Mouse (Mus musculus) MEL (cell line): ENCODE results near the gene Psmb10. TPM values are rescaled to one million over a fixed set of nuclear protein-coding genes. Genes with fewer than 3 reads are reported as not detected.

ENCODE experiments used
- DNase-seq: peaks from one replicate; pipeline ENCODE4 v3.0.0; 2011; ENCODE audit warnings: low read depth, low spot score
- H3K27ac ChIP-seq: 2 replicates; pipeline ENCODE4 v1.5.1; 2012; ENCODE audit warnings: low read depth, mild to moderate bottlenecking, control low read depth, low read length, moderate library complexity; ENCODE audit not compliant: control insufficient read depth
- H3K27me3 ChIP-seq, 2 experiments: fragments of 150-350 bp in 1 of 2; sonication (generic) in 1 of 2; 2 replicates each; pipeline ENCODE4 v1.6.1; 2012; ENCODE audit warnings: low read length in 2 of 2, mild to moderate bottlenecking in 2 of 2, improper control_type of control experiment in 1 of 2, moderate library complexity in 1 of 2; ENCODE audit not compliant: insufficient read depth in 2 of 2, control insufficient read depth in 1 of 2
- H3K36me3 ChIP-seq, 2 experiments: 2 replicates each; pipeline ENCODE4 v1.6.1; 2012 to 2014; ENCODE audit warnings: low read length in 2 of 2, improper control_type of control experiment in 1 of 2, inconsistent platforms in 1 of 2, mild to moderate bottlenecking in 1 of 2; ENCODE audit not compliant: insufficient read depth in 2 of 2, control insufficient read depth in 1 of 2
- H3K4me1 ChIP-seq, 2 experiments: fragments of 150-350 bp in 1 of 2; sonication (generic) in 1 of 2; 2 replicates each; pipeline ENCODE4 v1.6.1; 2012; ENCODE audit warnings: low read length in 2 of 2, improper control_type of control experiment in 1 of 2, mild to moderate bottlenecking in 1 of 2; ENCODE audit not compliant: insufficient read depth in 2 of 2, control insufficient read depth in 1 of 2
- H3K4me3 ChIP-seq, 2 experiments: fragments of 150-350 bp in 1 of 2; sonication (generic) in 1 of 2; 2 replicates each; pipeline ENCODE4 v1.5.1; 2012; ENCODE audit warnings: low read depth in 2 of 2, low read length in 2 of 2, mild to moderate bottlenecking in 2 of 2, moderate library complexity in 2 of 2, control low read depth in 1 of 2, improper control_type of control experiment in 1 of 2; ENCODE audit not compliant: control insufficient read depth in 1 of 2, insufficient read depth in 1 of 2
- H3K79me2 ChIP-seq: 2 replicates; pipeline ENCODE4 v1.6.1; 2012; ENCODE audit warnings: mild to moderate bottlenecking, low read length, moderate library complexity; ENCODE audit not compliant: control insufficient read depth, poor library complexity, insufficient read depth
- H3K9ac ChIP-seq: 2 replicates; pipeline ENCODE4 v1.6.1; 2012; ENCODE audit warnings: low read depth, mild to moderate bottlenecking, control low read depth, low read length, moderate library complexity; ENCODE audit not compliant: control insufficient read depth, poor library complexity, severe bottlenecking
- H3K9me3 ChIP-seq: fragments of 150-350 bp; sonication (generic); replicated peaks from 2 replicates; pipeline ENCODE4 v1.6.1; 2012; ENCODE audit warnings: mild to moderate bottlenecking, low read length, improper control_type of control experiment, moderate library complexity; ENCODE audit not compliant: insufficient read depth
- BHLHE40 ChIP-seq: IDR thresholded peaks from 2 replicates; pipeline ENCODE4 v1.6.1; 2012; ENCODE audit warnings: low read depth, mild to moderate bottlenecking, inconsistent platforms, low read length, improper control_type of control experiment, borderline replicate concordance
- CHD1 ChIP-seq: IDR thresholded peaks from 2 replicates; pipeline ENCODE4 v1.6.1; 2012; ENCODE audit warnings: low read depth, mild to moderate bottlenecking, inconsistent platforms, low read length, improper control_type of control experiment
- ELF1 ChIP-seq: IDR thresholded peaks from 2 replicates; pipeline ENCODE4 v1.6.1; 2014; ENCODE audit warnings: low read depth, mild to moderate bottlenecking, inconsistent platforms, low read length, improper control_type of control experiment, moderate library complexity
- EP300 ChIP-seq, 2 experiments: IDR thresholded peaks; 2 replicates each; pipeline ENCODE4 v1.6.1; 2011; ENCODE audit warnings: improper control_type of control experiment in 2 of 2, low read length in 2 of 2, low read depth in 1 of 2, mild to moderate bottlenecking in 1 of 2
- ETS1 ChIP-seq: IDR thresholded peaks from 2 replicates; pipeline ENCODE4 v1.6.1; 2012; ENCODE audit warnings: low read depth, mild to moderate bottlenecking, inconsistent platforms, low read length, improper control_type of control experiment, moderate library complexity
- GABPA ChIP-seq: IDR thresholded peaks from 2 replicates; pipeline ENCODE4 v1.6.1; 2012; ENCODE audit warnings: low read depth, mild to moderate bottlenecking, inconsistent platforms, low read length, improper control_type of control experiment, moderate library complexity
- GATA1 ChIP-seq: IDR thresholded peaks from 2 replicates; pipeline ENCODE4 v1.6.1; 2011; ENCODE audit warnings: low read depth, low read length, improper control_type of control experiment
- MAFK ChIP-seq: IDR thresholded peaks from 2 replicates; pipeline ENCODE4 v1.6.1; 2011; ENCODE audit warnings: low read depth, mild to moderate bottlenecking, low read length, improper control_type of control experiment, borderline replicate concordance
- MAX ChIP-seq: IDR thresholded peaks from 2 replicates; pipeline ENCODE4 v1.6.1; 2011; ENCODE audit warnings: low read length, improper control_type of control experiment
- MAZ ChIP-seq: IDR thresholded peaks from 2 replicates; pipeline ENCODE4 v1.6.1; 2012; ENCODE audit warnings: low read depth, mild to moderate bottlenecking, inconsistent platforms, low read length, improper control_type of control experiment
- MXI1 ChIP-seq: IDR thresholded peaks from 2 replicates; pipeline ENCODE4 v1.6.1; 2011; ENCODE audit warnings: mild to moderate bottlenecking, low read depth, low read length, improper control_type of control experiment
- MYB ChIP-seq: IDR thresholded peaks from 2 replicates; pipeline ENCODE4 v1.6.1; 2011; ENCODE audit warnings: mild to moderate bottlenecking, low read depth, low read length, improper control_type of control experiment
- MYC ChIP-seq: IDR thresholded peaks from 2 replicates; pipeline ENCODE4 v1.6.1; 2011; ENCODE audit warnings: low read depth, mild to moderate bottlenecking, low read length, improper control_type of control experiment, moderate library complexity
- POLR2AphosphoS2 ChIP-seq: IDR thresholded peaks from 2 replicates; pipeline ENCODE4 v1.6.1; 2011; ENCODE audit warnings: low read length, improper control_type of control experiment
- POLR2AphosphoS5 ChIP-seq: IDR thresholded peaks from 2 replicates; pipeline ENCODE4 v1.6.1; 2012; ENCODE audit warnings: low read depth, borderline replicate concordance, mild to moderate bottlenecking, inconsistent platforms, low read length, moderate library complexity, mixed read lengths
- RCOR1 ChIP-seq: IDR thresholded peaks from 2 replicates; pipeline ENCODE4 v1.6.1; 2012; ENCODE audit warnings: low read depth, mild to moderate bottlenecking, inconsistent platforms, low read length, improper control_type of control experiment
- USF1 ChIP-seq: IDR thresholded peaks from 2 replicates; pipeline ENCODE4 v1.6.1; 2014; ENCODE audit warnings: low read depth, mild to moderate bottlenecking, inconsistent platforms, low read length, improper control_type of control experiment, moderate library complexity
- ZMIZ1 ChIP-seq: IDR thresholded peaks from 2 replicates; pipeline ENCODE4 v1.6.1; 2012; ENCODE audit warnings: low read depth, mild to moderate bottlenecking, inconsistent platforms, low read length, improper control_type of control experiment, moderate library complexity
- polyA plus RNA-seq, 2 experiments: library from polyadenylated mRNA; stranded (reverse) in 1 of 2; unstranded in 1 of 2; fragments of >175 nt in 1 of 2; fragments of >200 nt in 1 of 2; gene quantifications; 2 replicates each; pipeline versions ENCODE4 v1.2.1 to v1.2.4; 2012; ENCODE audit warnings: low replicate concordance in 2 of 2, low read depth in 1 of 2; ENCODE audit not compliant: insufficient read length in 2 of 2, insufficient read depth in 1 of 2, missing spikeins in 1 of 2
- total RNA-seq: library from RNA; depleted of rRNA; stranded (reverse); fragments of 300-350 nt; gene quantifications from 2 replicates; pipeline ENCODE4 v1.2.3, GENCODE M21; 2012

Gene Psmb10
- total and polyA plus RNA-seq, 3 experiments = 193 to 275 TPM; not detected in 1

DNA sequence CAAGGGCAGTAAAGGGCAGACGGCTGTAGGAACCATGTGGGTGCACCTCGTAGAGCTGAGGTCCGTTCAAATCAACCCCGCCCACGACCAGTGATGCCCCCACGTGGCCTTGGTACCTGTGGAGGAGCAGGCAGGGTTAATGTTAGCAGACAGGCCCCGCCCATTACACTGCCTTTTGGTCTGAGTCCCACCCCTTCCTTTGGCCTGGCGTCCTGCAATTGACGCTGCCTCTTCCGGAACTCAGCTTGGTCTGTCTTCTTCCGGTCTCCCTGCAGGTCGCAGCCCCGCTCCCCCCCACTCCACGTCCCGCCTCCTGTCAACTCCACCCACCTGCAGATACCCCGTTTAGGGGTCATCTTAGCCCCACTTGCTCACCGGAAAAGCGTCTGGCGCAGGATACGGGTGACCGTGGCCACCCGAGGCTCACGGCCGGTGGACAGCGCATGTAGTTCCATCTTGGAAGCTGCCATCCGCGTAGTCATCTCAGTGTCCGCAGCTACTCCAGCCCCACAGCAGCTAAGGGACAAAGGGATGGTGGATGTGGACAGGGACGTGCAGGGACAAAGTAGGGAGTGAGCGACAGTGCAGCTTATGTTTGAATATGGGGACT lies 1.3 kb downstream of the Psmb10 start (continued):
- no peak for TF ChIP-seq POLR2AphosphoS5
- no peak for TF ChIP-seq MAZ
- TF ChIP-seq ELF1 = peak; percentile 92
- peak; percentile 85 for TF ChIP-seq MXI1
- TF ChIP-seq GABPA = no peak
- no peak for TF ChIP-seq CHD1
- TF ChIP-seq POLR2AphosphoS2 = 0 out of 2 replicates have a peak, but pooled peaks have one; percentile 18
- TF ChIP-seq GATA1 = no peak

DNA sequence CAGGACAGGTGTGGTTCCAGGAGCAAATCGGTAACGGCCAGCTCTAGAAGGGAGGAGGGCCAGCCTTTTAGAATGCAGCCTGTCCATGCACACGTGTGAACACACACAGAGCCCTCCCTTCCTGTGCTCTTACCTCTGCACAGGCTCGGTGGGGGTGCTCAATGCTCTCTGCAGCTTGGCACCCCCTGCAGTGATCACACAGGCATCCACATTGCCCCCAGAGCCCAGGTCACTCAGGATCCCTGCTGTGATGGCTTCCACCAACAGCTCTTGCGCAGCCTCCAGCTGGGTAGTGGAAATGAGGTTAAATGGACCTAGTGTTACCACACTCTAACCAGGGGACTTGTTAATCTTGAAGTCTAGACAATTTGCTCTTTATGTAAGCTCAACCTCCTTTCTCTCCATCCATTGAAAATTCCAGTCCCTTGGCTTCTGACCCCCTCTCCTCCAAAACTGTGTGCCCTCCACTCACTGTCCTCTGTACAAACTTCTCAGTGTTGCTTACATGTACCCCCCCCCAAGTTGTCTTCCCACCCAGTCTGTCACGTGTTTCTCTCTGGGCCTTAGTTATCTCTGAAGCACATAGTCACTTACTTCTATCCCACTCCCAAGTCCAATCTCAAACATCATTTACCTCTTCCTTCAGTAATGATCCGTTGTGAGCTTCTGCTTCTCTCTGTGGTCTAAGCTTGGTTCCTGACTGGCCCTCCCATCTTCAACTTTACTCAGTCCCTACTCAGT lies 2.2 kb downstream of the Psmb10 start:
- H3K4me1 ChIP-seq = peaks cover 4 to 14% of the 10 kb centered on the region in 2 experiments; a peak in 3 of 4 replicates
- peak; percentile 63 for DNase-seq
- H3K4me3 ChIP-seq = peak overlapping the region; percentile 67 to 85
- peaks cover 0 to 13% of the 10 kb centered on the region in 2 experiments; a peak in 2 of 4 replicates for H3K36me3 ChIP-seq
- no peaks in the 10 kb centered on the region for H3K27me3 ChIP-seq
- peaks cover 10% of the 10 kb centered on the region for H3K79me2 ChIP-seq
- no peak for TF ChIP-seq ELF1
- no peak for TF ChIP-seq POLR2AphosphoS5
- TF ChIP-seq MYB = no peak
- peak; percentile 27; the same call in 1 of the 2 replicates for TF ChIP-seq ETS1
- 0 out of 2 replicates have a peak, but pooled peaks have one; percentile 30 for TF ChIP-seq MAZ
- no peak; a peak in 1 of 4 replicates for TF ChIP-seq EP300 (IDR thresholded peaks at IDR 0.05; ENCODE audit: low read depth in 1 of 2, low read length in 2 of 2)
- peak; percentile 86 for TF ChIP-seq USF1
- 0 out of 2 replicates have a peak, but pooled peaks have one; percentile 48 for TF ChIP-seq MYC
- TF ChIP-seq MAX = peak; percentile 62
- TF ChIP-seq MAFK = no peak
- 0 out of 2 replicates have a peak, but pooled peaks have one; percentile 11 for TF ChIP-seq ZMIZ1
- TF ChIP-seq BHLHE40 = peak; percentile 56; the same call in 1 of the 2 replicates
- no peak for TF ChIP-seq RCOR1
- peak overlapping the region; percentile 90 for H3K27ac ChIP-seq
- no peaks in the 10 kb centered on the region for H3K9me3 ChIP-seq
- peak overlapping the region; percentile 80 for H3K9ac ChIP-seq
